ENCODE assay signal across 8 mouse cellular contexts in the genomic region with DNA sequence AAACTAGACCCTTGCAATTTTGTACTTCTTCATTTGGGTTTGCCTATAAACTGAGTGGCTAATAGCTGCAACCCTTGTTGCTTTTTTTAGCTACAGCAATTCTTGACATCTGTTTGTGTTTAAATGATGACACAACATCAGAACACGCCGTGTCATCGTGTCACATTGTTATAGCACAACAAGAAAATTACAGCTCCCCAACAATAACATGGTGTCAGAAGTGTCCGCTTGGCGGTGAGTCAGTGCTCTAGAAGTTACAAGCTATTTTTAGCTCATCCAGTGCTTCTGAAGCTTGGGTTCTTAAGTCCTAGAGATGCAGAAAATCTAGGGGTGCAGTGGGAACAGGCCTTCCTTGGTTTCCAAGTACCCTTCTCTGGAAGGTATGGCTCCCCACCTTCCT. TPM values are rescaled to one million over a fixed set of nuclear protein-coding genes. Genes with fewer than 3 reads are reported as not detected.
A peak's percentile ranks its signal among the peaks of the same experiment; 100 is the strongest.
DNase-seq lines count a peak whose midpoint lies in the region; ATAC-seq and TF ChIP-seq lines count a peak whose summit lies in the region.

No protein-coding gene starts in this region.

- TF ChIP-seq CTCF in E14TG2a.4 (conservative IDR thresholded peaks at IDR 0.05; ENCODE audit: low read length) = no peak

- peaks cover 13% of the 10 kb centered on the region for H3K4me1 ChIP-seq in E14TG2a.4 (replicated peaks; ENCODE audit: low read depth, low read length)
- H3K4me1 ChIP-seq in forebrain, embryonic 14.5 days (ENCODE audit: control insufficient read depth, insufficient read depth, low read length) = 0 out of 2 replicates have a peak, but pooled peaks cover 2% of the 10 kb centered on the region
- 0 out of 2 replicates have a peak, but pooled peaks cover 3% of the 10 kb centered on the region for H3K4me1 ChIP-seq in limb, embryonic 11.5 days (ENCODE audit: control insufficient read depth, insufficient read depth, low read length)

- peak overlapping the region; percentile 87 for H3K4me2 ChIP-seq in forebrain, embryonic 14.5 days (ENCODE audit: low read length)
- peak overlapping the region; percentile 85 for H3K4me2 ChIP-seq in limb, embryonic 11.5 days (ENCODE audit: low read depth, severe bottlenecking)

- H3K9ac ChIP-seq in forebrain, embryonic 14.5 days (ENCODE audit: low read length) = peak overlapping the region; percentile 90; the same call in 1 of the 2 replicates
- no peak overlapping the region for H3K9ac ChIP-seq in limb, embryonic 11.5 days (ENCODE audit: low read length)

- DNase-seq in heart, adult 9 months (ENCODE audit: low spot score in 2 of 2) = peak; percentile 52 to 57
- DNase-seq in heart, postnatal 36 days = no peak
- peak; percentile 23 for DNase-seq in forebrain, embryonic 14.5 days (ENCODE audit: low spot score)
- DNase-seq in limb, embryonic 11.5 days (ENCODE audit: low spot score) = no peak
- DNase-seq in monocyte, adult 2 months (ENCODE audit: low read depth in 1 of 2, low spot score in 2 of 2) = peak; percentile 40 to 48
- DNase-seq in cerebellum, postnatal 14 days = no peak
- no peak for DNase-seq in thymus, adult 18-20 months

- no peak for ATAC-seq in forebrain, embryonic 14.5 days
- no peak for ATAC-seq in limb, embryonic 11.5 days (ENCODE audit: insufficient number of reproducible peaks, low FRiP score, low TSS enrichment, low read depth)

- 0 out of 2 replicates have a peak overlapping the region, but pooled peaks have one; percentile 94 for H3K27ac ChIP-seq in forebrain, embryonic 14.5 days (ENCODE audit: low read depth, low read length)
- H3K27ac ChIP-seq in limb, embryonic 11.5 days (replicated peaks; ENCODE audit: low read depth, low read length) = no peak overlapping the region

- peak overlapping the region; percentile 99 for H3K4me3 ChIP-seq in E14TG2a.4 (replicated peaks; ENCODE audit: low read length)
- peak overlapping the region; percentile 87 for H3K4me3 ChIP-seq in forebrain, embryonic 14.5 days (ENCODE audit: low read depth, low read length)
- peak overlapping the region; percentile 84; the same call in 1 of the 2 replicates for H3K4me3 ChIP-seq in limb, embryonic 11.5 days (ENCODE audit: low read depth, low read length)

- 59% methylated on average over 5 of the region's 5 CpGs for WGBS in forebrain, embryonic 14.5 days
- 63% methylated on average over 5 of the region's 5 CpGs for whole genome bisulfite sequencing in limb, embryonic 11.5 days

- no peaks in the 10 kb centered on the region for H3K9me3 ChIP-seq in E14TG2a.4 (ENCODE audit: low read length)
- H3K9me3 ChIP-seq in forebrain, embryonic 14.5 days (replicated peaks; ENCODE audit: control insufficient read depth, low read length) = no peaks in the 10 kb centered on the region
- no peaks in the 10 kb centered on the region for H3K9me3 ChIP-seq in limb, embryonic 11.5 days (ENCODE audit: control insufficient read depth, low read length)

- H3K27me3 ChIP-seq in E14TG2a.4 (ENCODE audit: insufficient read depth, low read length) = no peaks in the 10 kb centered on the region
- H3K27me3 ChIP-seq in forebrain, embryonic 14.5 days (replicated peaks; ENCODE audit: control insufficient read depth, insufficient read depth, low read length) = no peaks in the 10 kb centered on the region
- no peaks in the 10 kb centered on the region for H3K27me3 ChIP-seq in limb, embryonic 11.5 days (ENCODE audit: control insufficient read depth, insufficient read depth, low read length)

- intact Hi-C loops in heart, postnatal 36 days (cut with DNase I) = loop anchor here (2.0 kb wide), 3 partner anchors 47 to 85 kb away; a partner anchor contains a TSS

- H3K36me3 ChIP-seq in E14TG2a.4 (ENCODE audit: insufficient read depth, low read length) = no peaks in the 10 kb centered on the region
- no peaks in the 10 kb centered on the region for H3K36me3 ChIP-seq in forebrain, embryonic 14.5 days (ENCODE audit: control insufficient read depth, insufficient read depth, low read length)
- no peaks in the 10 kb centered on the region for H3K36me3 ChIP-seq in limb, embryonic 11.5 days (ENCODE audit: control insufficient read depth, insufficient read depth, low read length)

RNA-seq across cellular contexts. Expression of a gene that starts 0.6 kb away (rescaled TPM):
- total RNA-seq in heart, postnatal 36 days (2021) = 10 to 100 TPM; 37.3 to 39.8 TPM
- 29.0 and 30.6 TPM in 2 replicates for polyA plus RNA-seq in forebrain, embryonic 14.5 days (2014; fragmentation: Nextera tagmentation; extraction: Ambion mirVana)
- polyA plus RNA-seq in limb, embryonic 11.5 days (2014; fragmentation: Nextera tagmentation; extraction: Ambion mirVana) = 6.9 and 7.6 TPM in 2 replicates

Comparison
In these comparisons a context has a peak if more than half of its experiments do, and no peak if none do; other contexts are left out.
1. DNase-seq: peak in heart, adult 9 months (2 of 2), forebrain, embryonic 14.5 days (single experiment) and monocyte, adult 2 months (2 of 2); none in heart, postnatal 36 days (0 of 2), limb, embryonic 11.5 days (single experiment), cerebellum, postnatal 14 days (0 of 2) and thymus, adult 18-20 months (0 of 2).
2. Peak in every context shown above with its lines, with median percentiles within 50 percentile points of each other: H3K4me3 ChIP-seq.